Mouse (Mus musculus): Measurements from ENCODE around the gene Kif1b.

The Kif1b gene

DNA sequence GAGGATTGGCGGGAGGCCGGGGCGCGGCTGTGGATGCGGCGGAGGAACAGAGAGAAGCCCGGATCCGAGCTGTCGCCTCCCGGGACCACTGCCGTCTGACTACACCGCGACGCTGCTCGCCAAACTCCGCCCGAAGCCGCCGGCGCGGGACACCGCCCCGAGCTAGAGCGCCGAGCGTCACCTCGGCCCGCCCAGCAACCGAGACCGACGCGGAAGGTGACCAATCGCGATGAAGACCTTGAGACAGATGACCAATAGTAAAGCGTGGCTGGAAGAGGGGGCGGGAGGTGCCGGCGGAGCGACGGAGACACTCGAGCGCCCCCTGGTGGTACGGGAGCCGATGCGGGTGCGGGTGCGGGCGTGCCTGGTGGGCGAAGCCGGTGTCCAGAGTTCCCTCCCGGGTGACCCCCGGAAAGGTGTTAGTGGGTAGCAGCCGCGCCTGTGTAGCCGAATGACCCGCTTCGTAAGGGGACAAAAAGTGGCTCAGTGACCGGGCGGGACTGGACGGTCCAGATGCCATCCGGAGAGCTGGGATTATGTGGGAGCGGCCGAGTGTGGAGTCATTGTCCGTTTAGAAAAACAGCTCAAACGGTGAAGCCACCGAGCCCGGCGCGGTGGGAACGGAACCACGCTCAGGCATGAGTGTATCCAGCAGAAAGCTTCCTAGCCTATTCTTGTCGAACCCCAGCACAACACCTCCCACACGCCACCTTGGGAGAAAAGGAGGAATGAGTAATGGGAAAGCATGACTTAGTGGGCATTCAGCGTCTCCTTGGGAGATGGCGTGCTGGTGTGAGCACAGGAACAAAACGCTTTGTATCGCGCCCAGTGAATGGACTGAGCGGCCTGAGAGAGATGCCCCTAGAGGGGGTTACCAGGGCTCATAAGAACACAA lies at the start of gene Kif1b:
Gene Kif1b, minus strand, starts transcription at position 98 of the 895 bp plus-strand sequence.
- peak; percentile 98 for DNase-seq

GRCm38 (mm10) chr4:149354671-149355070 lies 47.2 kb upstream of the Kif1b start:
- no peak for DNase-seq

GRCm38 (mm10) chr4:149351596-149352150 lies 44.2 kb upstream of the Kif1b start:
- DNase-seq: no peak

DNA sequence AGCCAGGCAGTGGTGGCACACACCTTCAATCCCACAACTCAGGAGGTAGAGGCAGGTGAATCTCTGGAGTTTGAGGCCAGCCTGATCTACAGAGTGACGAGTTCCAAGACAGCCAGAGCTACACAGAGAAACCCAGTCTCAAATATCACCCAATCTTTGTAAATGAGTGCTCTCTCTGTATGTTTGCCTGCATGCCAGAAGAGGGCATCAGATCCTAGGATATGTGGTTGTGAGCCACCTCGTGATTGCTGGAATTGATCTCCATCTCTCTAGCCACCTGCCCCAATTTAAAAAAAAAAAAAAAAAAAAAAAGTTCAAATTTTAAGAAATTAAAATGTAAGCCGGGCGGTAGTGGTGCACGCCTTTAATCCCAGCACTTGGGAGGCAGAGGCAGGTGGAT lies 41.5 kb upstream of the Kif1b start:
- no peak for DNase-seq

- no peak for DNase-seq
These were observed 38.4 kb upstream of the Kif1b start for GRCm38 (mm10) chr4:149345873-149346272.

GRCm38 (mm10) chr4:149344311-149344710 lies 36.8 kb upstream of the Kif1b start:
- no peak for DNase-seq

DNA sequence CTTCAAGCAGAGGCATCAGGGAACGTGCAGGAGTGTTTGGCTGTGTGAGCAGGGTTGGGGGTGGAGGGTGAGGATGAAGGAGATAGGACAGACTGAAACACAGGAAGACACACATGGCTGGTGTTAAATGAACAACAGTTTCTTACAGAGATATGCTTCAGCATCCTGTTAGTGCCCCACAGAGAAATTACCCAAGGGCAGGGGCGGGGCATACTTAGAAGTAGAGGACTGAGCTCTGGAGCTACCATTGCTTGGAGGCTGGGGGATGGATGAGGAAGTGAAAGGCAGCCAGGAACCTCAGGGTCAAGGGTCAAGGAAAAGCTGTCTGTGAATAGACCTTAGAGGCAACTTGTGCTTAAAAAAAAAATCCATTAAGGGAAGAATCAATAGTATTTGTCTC lies 33.2 kb upstream of the Kif1b start:
- DNase-seq: no peak

DNA sequence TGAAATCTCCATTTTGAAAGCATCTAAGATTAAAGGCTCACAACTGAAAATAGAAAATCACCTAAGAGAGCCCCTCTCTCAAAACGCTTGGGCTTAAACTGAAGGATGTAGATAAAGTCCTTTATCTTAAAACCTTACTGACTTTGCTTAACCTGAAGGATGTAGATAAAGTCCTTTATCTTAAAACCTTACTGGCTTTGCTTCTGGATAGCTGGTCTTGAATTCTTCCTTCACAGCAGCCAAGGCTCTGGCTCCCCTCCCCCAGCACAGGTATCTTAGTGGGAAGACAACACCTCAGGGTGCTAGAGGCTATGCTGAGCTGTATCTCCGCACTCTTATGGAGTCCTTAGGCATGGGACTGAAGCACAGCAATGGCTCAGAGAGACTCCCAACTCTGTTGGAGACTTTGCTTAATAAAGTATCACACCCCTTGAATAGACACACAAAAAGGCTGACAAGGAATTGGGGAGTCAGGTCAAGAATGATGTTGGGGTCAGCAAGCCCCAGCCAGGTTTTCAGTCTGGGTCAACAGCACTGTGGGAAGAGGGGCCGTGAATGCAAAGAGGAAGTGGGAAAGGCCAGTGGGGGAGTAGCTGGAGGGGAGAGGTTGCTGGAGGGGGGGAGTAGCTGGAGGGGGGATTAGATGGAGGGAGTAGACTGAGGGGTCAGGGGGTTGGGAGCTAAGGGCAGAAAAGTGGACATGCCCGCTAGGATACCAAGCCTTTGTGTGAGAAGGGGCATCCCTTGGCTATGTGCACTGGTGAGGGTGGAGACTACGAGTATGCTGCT lies 32.1 kb upstream of the Kif1b start:
- DNase-seq: no peak

DNA sequence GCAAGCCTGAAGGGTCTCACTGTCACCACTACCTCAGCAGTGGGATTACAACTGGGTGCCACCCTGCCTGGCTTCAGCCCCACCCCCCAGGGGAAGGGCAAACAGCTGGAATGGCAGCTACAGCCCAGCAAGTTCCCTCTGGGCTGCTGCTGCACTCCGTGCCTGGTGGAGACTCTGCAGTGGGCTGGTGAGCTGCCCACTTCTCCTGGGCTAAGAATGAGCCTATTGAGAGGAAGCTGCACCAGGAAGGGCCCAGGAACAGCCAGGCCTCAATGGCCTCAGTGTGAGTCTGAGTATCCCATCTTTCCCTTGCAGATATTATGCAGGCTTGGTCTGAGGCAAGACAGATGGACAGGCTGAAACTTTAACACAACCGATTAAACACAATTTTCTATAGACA lies 30.6 kb upstream of the Kif1b start:
- DNase-seq: no peak

DNA sequence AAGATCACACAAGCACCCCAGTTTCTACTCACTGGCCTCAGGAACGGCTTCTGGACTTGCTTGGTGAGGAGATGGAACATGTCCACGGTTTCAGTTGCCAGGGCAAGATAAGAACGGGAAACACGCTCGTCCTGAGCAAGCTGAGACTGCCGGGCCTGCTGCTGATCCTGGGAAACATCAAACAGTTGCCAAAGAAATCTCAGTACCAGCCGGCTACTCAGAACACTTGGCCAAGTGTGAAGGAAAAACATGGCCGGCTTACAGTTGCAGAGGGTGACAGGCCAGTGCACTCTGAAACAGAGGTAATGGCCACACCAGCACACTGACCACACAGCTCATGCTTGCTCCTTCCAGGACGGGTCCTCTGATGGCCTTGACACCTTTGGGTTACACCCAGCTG lies 29.9 kb upstream of the Kif1b start:
- DNase-seq: no peak

GRCm38 (mm10) chr4:149336302-149336701 lies 28.8 kb upstream of the Kif1b start:
- DNase-seq: no peak

DNA sequence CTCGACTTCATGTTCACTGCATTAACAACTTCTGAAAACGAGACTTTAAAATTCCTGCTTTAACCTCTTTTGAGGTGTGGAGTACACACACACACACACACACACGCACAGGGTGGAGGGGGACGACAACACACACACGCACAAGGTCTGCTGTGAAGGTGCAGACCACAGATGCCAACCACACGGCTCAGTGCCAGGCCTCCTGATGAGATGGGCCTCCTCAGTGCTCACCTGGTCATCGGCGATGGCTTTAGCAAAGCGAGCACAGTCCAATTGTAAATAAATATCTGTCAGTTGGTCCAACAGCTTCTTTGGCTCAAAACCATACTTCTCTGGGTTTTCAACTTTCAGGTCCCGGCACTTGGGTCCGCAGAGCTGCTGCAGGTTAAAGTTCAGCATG lies 27.4 kb upstream of the Kif1b start:
- DNase-seq: no peak

- no peak for DNase-seq
These were observed 25.2 kb upstream of the Kif1b start for GRCm38 (mm10) chr4:149332726-149333125.

DNA sequence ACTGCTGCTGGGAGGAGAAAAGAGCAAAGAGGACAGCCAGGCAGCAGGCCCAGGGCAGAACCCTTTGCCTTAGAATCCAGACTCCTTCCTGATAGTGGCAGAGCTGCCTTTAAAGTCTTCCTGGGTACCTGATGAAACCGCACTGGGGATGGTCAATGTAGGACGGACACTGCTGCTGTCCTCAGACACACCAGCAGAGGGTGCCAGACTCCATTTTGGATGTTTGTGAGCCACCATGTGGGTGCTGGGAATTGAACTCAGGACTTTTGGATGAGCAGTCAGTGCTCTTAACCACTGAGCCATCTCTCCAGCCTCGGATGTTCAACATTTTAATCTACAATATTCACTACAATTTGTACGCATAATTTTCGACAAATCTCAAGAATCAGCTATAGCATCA lies 23.0 kb upstream of the Kif1b start:
- no peak for DNase-seq

- no peak for DNase-seq
These were observed 21.2 kb upstream of the Kif1b start for GRCm38 (mm10) chr4:149328735-149329134.

DNA sequence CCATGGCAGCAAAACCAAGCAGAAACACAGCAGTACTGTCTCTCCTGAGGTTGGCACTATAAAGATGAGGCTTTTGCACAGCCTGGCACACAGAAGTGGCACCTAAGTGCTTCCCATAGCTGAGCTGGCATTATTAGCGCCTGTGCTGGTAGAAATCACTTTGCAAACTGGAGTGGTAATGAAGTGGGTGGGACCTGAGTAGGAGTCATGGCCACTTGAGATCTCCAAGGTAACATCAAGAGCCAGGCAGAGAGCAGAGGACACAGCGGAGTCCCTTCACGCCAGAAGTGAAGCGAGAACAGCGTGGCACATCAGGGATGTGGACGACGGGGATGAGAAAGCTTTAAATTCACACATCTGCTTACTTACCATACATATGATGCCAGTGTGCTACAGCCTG lies 19.8 kb upstream of the Kif1b start:
- no peak for DNase-seq

DNA sequence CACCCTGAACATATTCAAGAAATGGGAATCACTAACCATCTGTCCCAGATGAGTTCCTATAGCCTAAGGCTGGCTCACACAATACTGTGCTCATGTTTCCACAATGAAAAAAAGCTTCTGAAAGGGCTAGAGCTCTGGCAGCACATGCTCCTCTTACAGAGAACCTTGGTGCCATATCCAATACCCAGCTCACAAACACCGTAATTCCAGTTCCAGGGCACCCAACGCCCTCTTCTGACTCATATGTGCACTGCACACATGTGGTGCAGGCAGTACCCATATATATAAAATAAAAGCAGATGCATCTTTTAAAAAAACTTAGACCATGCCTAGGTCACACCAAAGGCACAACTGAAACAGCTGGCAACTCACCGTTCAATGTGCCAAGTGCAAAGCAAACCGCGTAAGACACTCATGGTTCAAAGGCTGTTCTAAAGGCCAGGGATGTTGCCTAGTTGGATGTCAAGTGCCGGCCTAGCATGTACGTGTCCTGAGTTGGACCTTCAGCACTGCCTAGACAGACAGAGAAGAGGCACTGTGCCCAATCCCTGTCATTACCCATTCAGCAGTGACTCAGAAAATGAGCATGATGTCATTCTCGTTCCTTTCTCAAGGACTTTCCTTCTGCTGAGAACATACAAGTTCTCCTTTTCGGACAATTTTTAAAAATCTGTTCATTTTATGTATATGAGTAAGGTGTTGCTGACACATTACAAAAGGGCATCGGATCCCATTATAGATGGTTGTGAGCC lies 18.1 kb upstream of the Kif1b start:
- DNase-seq: no peak

- no peak for DNase-seq
These were observed 16.2 kb upstream of the Kif1b start for GRCm38 (mm10) chr4:149323730-149324129.

DNA sequence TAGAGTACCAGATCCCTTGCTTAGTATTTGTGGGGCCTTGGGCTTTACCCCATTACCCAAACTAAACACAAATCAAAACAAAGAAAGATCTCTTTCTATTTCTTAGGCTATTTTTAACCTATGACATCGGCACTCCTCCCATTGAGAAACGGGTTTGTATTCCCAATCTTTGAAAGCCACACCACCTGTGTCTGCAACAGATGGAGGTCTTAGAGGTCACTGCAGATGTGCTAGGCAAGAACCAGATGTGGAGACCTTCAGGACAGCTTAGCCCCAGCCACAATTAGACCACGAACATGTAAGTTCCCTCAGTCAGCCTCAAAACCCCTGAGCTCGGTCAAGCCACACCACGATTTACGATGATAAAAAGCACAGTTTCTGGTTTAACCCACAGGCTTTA lies 15.2 kb upstream of the Kif1b start:
- DNase-seq: no peak

- DNase-seq: peak; percentile 18
These were observed 14.8 kb upstream of the Kif1b start for GRCm38 (mm10) chr4:149322286-149322685.

- DNase-seq: no peak
These were observed 11.6 kb upstream of the Kif1b start for GRCm38 (mm10) chr4:149319088-149319487.

DNA sequence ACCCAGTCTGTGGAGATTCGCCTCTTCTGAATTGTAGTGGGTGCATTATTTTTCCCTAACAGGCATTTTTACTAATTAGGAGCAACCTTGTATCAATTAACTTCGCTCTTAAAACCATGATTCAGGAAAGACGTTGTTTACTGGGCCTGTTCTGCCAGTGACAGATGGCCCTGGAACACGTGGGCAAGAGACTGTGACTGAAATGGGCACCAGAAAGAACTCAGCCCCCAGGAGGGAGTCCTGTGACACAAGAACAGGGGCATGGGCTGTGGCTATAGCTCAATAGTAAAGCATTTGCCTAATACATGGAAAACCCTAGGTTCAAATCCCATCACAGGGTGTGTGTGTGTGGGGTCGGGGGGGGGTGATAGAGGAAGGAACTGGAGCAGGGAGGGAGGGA lies 9.9 kb upstream of the Kif1b start:
- DNase-seq: no peak

- no peak for DNase-seq
These were observed 6.9 kb upstream of the Kif1b start for GRCm38 (mm10) chr4:149314275-149314837.
